In genomic region chr12:31350191-31350943, GRCm38 (mm10) we compare ENCODE assay signal across 8 mouse cellular contexts. TPM values are rescaled to one million over a fixed set of nuclear protein-coding genes. Genes with fewer than 3 reads are reported as not detected.
A peak's percentile ranks its signal among the peaks of the same experiment; 100 is the strongest.
DNase-seq lines count a peak whose midpoint lies in the region; ATAC-seq lines count a peak whose summit lies in the region.

No protein-coding gene starts in this region.

- ATAC-seq in liver, embryonic 11.5 days (replicated peaks; ENCODE audit: low FRiP score) = no peak
- ATAC-seq in stomach, embryonic 16.5 days (ENCODE audit: insufficient read depth, low FRiP score) = no peak

- no peaks in the 10 kb centered on the region for H3K9me3 ChIP-seq in liver, embryonic 11.5 days (ENCODE audit: control insufficient read depth, low read length)
- H3K9me3 ChIP-seq in stomach, embryonic 16.5 days (replicated peaks; ENCODE audit: control insufficient read depth, low read length) = no peaks in the 10 kb centered on the region

- peaks cover 6% of the 10 kb centered on the region for H3K4me1 ChIP-seq in liver, embryonic 11.5 days (replicated peaks; ENCODE audit: control insufficient read depth, insufficient read depth, low read length)
- peaks cover 8% of the 10 kb centered on the region for H3K4me1 ChIP-seq in stomach, embryonic 16.5 days (ENCODE audit: control insufficient read depth, insufficient read depth, low read length)

- peak overlapping the region; percentile 84 for H3K4me2 ChIP-seq in liver, embryonic 11.5 days
- peak overlapping the region; percentile 90 for H3K4me2 ChIP-seq in stomach, embryonic 16.5 days (ENCODE audit: low read depth, low read length)

- DNase-seq in cerebellum, adult 9-10 months = peak; percentile 39
- no peak for DNase-seq in cerebellum, postnatal 14 days
- peak; percentile 76 for DNase-seq in 416B (ENCODE audit: low read depth)
- DNase-seq in fat pad, adult 2 months (ENCODE audit: extremely low read depth, low read depth, low spot score) = peak; percentile 37
- no peak for DNase-seq in liver, embryonic 11.5 days (ENCODE audit: low spot score)
- DNase-seq in cerebellum, adult 11 months = no peak
- no peak for DNase-seq in urinary bladder, adult 18-20 months (ENCODE audit: low spot score in 2 of 2)

- no peaks in the 10 kb centered on the region for H3K27me3 ChIP-seq in liver, embryonic 11.5 days (replicated peaks; ENCODE audit: control insufficient read depth, insufficient read depth, low read length)
- H3K27me3 ChIP-seq in stomach, embryonic 16.5 days (ENCODE audit: control insufficient read depth, insufficient read depth, low read length) = no peaks in the 10 kb centered on the region

- peaks cover 4% of the 10 kb centered on the region; the same call in 1 of the 2 replicates for H3K36me3 ChIP-seq in liver, embryonic 11.5 days (ENCODE audit: control insufficient read depth, insufficient read depth, low read length)
- peaks cover 7% of the 10 kb centered on the region; the same call in 1 of the 2 replicates for H3K36me3 ChIP-seq in stomach, embryonic 16.5 days (ENCODE audit: control insufficient read depth, insufficient read depth, low read length)

- WGBS in liver, embryonic 11.5 days = 21% methylated on average over 15 of the region's 15 CpGs
- WGBS in stomach, embryonic 16.5 days = 23% methylated on average over 15 of the region's 15 CpGs

- peak overlapping the region; percentile 78 for H3K9ac ChIP-seq in liver, embryonic 11.5 days (ENCODE audit: low read depth, low read length)
- H3K9ac ChIP-seq in stomach, embryonic 16.5 days (ENCODE audit: low read length) = peak overlapping the region; percentile 94

- H3K4me3 ChIP-seq in liver, embryonic 11.5 days (ENCODE audit: low read depth, low read length) = peak overlapping the region; percentile 72
- H3K4me3 ChIP-seq in stomach, embryonic 16.5 days (replicated peaks; ENCODE audit: low read length) = peak overlapping the region; percentile 98

- H3K27ac ChIP-seq in liver, embryonic 11.5 days (ENCODE audit: low read depth, low read length) = no peak overlapping the region; the same call in 1 of the 2 replicates
- H3K27ac ChIP-seq in stomach, embryonic 16.5 days (ENCODE audit: low read length) = no peak overlapping the region; the same call in 1 of the 2 replicates

RNA-seq across cellular contexts. Expression of gene Dld, which starts 0.9 kb away (rescaled TPM):
- polyA plus RNA-seq in liver, embryonic 11.5 days (2014; fragmentation: Nextera tagmentation; extraction: Ambion mirVana) = 139 and 157 TPM in 2 replicates
- polyA plus RNA-seq in stomach, embryonic 16.5 days (2015; fragmentation: Nextera tagmentation; extraction: Ambion mirVana) = 124 and 145 TPM in 2 replicates

RNA-seq across cellular contexts. Expression of gene Slc26a3, which starts 40.3 kb away (rescaled TPM):
- polyA plus RNA-seq in liver, embryonic 11.5 days (2014; fragmentation: Nextera tagmentation; extraction: Ambion mirVana) = not detected in 2 replicates
- polyA plus RNA-seq in stomach, embryonic 16.5 days (2015; fragmentation: Nextera tagmentation; extraction: Ambion mirVana) = 3.7 and 4.9 TPM in 2 replicates

Comparison
In these comparisons a context has a peak if more than half of its experiments do, and no peak if none do; other contexts are left out.
1. DNase-seq: peak in cerebellum, adult 9-10 months (single experiment), 416B (single experiment) and fat pad, adult 2 months (single experiment); none in cerebellum, postnatal 14 days (0 of 2), liver, embryonic 11.5 days (single experiment), cerebellum, adult 11 months (single experiment) and urinary bladder, adult 18-20 months (0 of 2).